Mouse (Mus musculus) erythroblast, embryonic 14.5 days (primary cell): ENCODE results near the gene Msh3.

ENCODE experiments used
- GATA1 ChIP-seq: IDR thresholded peaks from 2 replicates; pipeline ENCODE4 v1.6.1; 2012; ENCODE audit warnings: low read length, inconsistent platforms, mixed read lengths
- TAL1 ChIP-seq: IDR thresholded peaks from 3 replicates; pipeline ENCODE4 v1.6.1; 2012; ENCODE audit warnings: low read length, inconsistent platforms, mixed read lengths

GRCm38 (mm10) chr13:92247576-92247975, 107.2 kb downstream of the Msh3 start:
- TF ChIP-seq GATA1 (no peak), TAL1 (no peak)
